Mouse (Mus musculus): Measurements from ENCODE around the gene Gpatch8.

- TF ChIP-seq EP300 (IDR thresholded peaks at IDR 0.05; ENCODE audit: low read length) (no peak), GABPA (IDR thresholded peaks at IDR 0.05; ENCODE audit: insufficient replicate concordance, low read depth, low read length) (no peak), ZKSCAN1 (IDR thresholded peaks at IDR 0.05; ENCODE audit: borderline replicate concordance, low read depth, low read length) (no peak), CTCF (conservative IDR thresholded peaks at IDR 0.05 in 1 of 2, IDR thresholded peaks at IDR 0.05 in 1 of 2; ENCODE audit: low read depth in 2 of 2, low read length in 2 of 2) (peak; percentile 16 to 40; a peak in 3 of 4 replicates), POLR2A (IDR thresholded peaks at IDR 0.05; ENCODE audit: low read depth, low read length) (no peak), RCOR1 (conservative IDR thresholded peaks at IDR 0.05; ENCODE audit: low read depth, low read length) (no peak)
Observed at GRCm38 (mm10) chr11:102441434-102441833, 114.8 kb downstream of the Gpatch8 start.

Measured in CH12.LX (cell line).